Mouse (Mus musculus): Measurements from ENCODE around the gene Slc9a7.

- TF ChIP-seq GATA1 (IDR thresholded peaks at IDR 0.05; ENCODE audit: low read length) (no peak), TAL1 (IDR thresholded peaks at IDR 0.05; ENCODE audit: low read length) (no peak)
Observed at GRCm38 (mm10) chrX:20185616-20186015, 106.0 kb downstream of the Slc9a7 start.

Data from erythroblast, embryonic 14.5 days (primary cell).